Mouse (Mus musculus): ENCODE results near the gene Smc4. TPM values are rescaled to one million over a fixed set of nuclear protein-coding genes. Genes with fewer than 3 reads are reported as not detected.

The Smc4 gene
- total RNA-seq, 2 experiments from 2014 or later: 39.7 to 45.7 TPM

DNA sequence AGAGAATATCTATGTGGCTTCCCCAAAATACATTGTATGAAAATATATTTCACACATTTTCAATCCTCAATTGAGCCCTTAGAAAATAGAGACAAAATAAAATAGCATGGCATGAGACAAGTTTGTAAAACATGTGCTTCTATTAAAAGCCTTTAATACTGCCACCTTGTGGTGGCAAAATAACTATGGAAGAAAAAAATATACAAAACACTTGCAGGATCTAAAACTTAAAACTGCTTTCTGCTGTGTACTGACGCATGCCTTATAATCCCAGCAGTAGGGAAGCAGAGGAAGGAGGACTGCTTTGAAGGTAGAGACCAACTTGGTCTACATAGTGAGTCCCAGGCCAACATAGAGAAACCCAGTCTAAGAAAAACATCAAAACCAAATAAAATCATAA, 59.5 kb downstream of the Smc4 start:
- intact Hi-C loops (cut with DNase I): loop anchor here (10.0 kb wide), 1 partner anchor 349 kb away; no protein-coding TSS in a partner anchor
- no peak for DNase-seq

Small RNA genes lying within 50 kb of the gene (microRNA-seq; reads per million reads assigned to microRNA genes)
- 1,441 to 3,429 reads per million in 2 experiments for gene Mir15b
- 298 to 669 reads per million in 2 experiments for gene Mir16-2

Other genes starting within 250 kb of the Smc4 start
- gene 1110032F04Rik, start 135.2 kb upstream of the Smc4 start, total RNA-seq (2021): 1 to 10 TPM; 1.3 to 2.2 TPM
- 1 to 10 TPM; 7.2 to 9.0 TPM for gene Ift80, start 168 bp upstream of the Smc4 start, total RNA-seq (2021)
- 10 to 100 TPM; 16.0 to 16.7 TPM for gene Trim59, start 40.0 kb downstream of the Smc4 start, total RNA-seq (2021)
- 10 to 100 TPM; 57.1 to 75.4 TPM for gene Kpna4, start 122.4 kb downstream of the Smc4 start, total RNA-seq (2021)
- not detected for gene Arl14, start 217.7 kb downstream of the Smc4 start, total RNA-seq (2021)